Mouse (Mus musculus) brain, adult 2 months (tissue): ENCODE measurements at regions not wholly inside any gene's neighbourhood (a gene's known extent, or its start where the extent isn't known, plus 50 kb on each side); places are given as distances from the start of the nearest gene placed in this dataset.
"Not testable (repeated sequence)": the region's sequence is repeated elsewhere in the genome, so short reads cannot be mapped to it uniquely, and the experiment has no call there.

ENCODE experiments used
- DNase-seq: peaks from one replicate; pipeline ENCODE4 v3.0.0; 2011; ENCODE audit warnings: low read depth, low spot score

GRCm38 (mm10) chr13:26457487-26458253 is 312.3 kb downstream of the Hdgfl1 start:
- no peak for DNase-seq

DNA sequence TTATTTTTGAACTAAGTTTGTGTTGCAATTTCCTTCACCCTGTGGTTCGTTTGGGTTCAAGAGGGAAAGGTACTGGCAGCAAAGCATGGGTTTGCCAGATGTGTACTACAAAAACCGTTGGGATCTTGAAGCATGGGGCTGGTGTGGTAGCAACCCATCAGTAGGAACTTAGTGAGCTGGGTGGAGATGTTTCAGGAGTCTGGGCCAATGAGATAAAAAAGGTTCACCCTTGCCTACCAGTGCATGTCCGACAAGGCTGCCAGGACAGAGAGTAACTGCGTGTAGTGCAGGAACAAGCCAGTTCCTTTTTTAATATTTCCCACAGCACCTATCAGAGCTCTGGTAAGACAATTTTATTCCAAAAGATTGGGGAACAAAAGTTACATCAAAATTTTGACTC is 343.3 kb downstream of the Hdgfl1 start:
- DNase-seq: no peak

DNA sequence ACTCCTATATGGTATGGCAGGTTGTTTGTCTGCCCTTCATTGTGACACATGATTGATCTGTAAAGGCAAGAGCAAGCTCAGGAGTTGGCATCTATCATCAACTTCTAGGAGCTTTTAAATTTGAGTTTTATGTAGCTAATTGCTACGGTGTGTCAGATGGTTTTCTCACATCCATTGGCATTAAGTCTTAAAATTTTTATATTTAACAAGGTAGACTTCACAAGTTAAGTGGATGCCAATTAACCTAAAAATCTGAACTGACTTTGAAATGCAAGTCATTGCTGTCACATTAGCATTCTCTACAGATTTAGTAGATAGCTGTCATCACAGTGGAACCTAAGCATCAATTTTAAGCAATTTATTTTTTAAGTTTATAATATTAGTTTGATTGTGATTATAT is 345.5 kb downstream of the Hdgfl1 start:
- DNase-seq: peak; percentile 1

DNA sequence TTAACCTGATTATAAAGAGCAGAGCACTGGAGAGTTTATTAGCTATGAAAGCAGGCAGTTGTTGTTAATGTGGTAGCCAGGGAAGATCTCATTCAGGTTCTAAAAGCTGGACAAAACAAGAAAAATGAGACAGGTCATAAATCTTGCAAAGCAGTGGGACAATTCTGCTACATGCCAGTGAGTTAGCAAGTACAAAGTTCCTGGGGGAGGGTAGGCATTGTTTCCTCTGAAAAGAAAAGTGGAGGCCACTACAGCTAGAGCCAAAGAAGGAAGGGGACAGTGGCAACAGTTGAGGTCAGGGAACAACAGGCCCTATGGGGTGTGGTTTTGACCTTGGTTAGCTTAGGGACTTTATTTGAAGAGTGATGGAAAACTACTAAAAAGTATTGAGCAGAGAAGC is 364.2 kb downstream of the Hdgfl1 start:
- no peak for DNase-seq

DNA sequence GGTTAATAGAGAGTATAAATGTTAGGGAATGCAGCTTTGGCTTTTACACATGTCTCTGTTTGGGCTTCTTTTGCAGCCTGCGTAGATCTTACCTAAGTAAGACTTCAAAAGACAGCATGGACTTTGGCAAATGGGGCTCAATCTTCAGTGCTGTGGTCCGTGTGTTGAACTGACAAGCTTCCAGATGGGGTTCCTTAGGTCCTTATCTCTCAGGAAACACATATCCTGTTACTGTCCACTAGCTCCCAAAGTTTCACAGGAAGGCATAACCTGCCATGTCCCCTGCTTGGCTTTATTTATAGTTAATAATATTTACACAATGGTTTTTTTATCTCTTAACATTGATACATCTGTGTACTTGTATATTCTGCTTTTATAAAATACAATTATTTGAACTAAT is 365.3 kb downstream of the Hdgfl1 start:
- no peak for DNase-seq

DNA sequence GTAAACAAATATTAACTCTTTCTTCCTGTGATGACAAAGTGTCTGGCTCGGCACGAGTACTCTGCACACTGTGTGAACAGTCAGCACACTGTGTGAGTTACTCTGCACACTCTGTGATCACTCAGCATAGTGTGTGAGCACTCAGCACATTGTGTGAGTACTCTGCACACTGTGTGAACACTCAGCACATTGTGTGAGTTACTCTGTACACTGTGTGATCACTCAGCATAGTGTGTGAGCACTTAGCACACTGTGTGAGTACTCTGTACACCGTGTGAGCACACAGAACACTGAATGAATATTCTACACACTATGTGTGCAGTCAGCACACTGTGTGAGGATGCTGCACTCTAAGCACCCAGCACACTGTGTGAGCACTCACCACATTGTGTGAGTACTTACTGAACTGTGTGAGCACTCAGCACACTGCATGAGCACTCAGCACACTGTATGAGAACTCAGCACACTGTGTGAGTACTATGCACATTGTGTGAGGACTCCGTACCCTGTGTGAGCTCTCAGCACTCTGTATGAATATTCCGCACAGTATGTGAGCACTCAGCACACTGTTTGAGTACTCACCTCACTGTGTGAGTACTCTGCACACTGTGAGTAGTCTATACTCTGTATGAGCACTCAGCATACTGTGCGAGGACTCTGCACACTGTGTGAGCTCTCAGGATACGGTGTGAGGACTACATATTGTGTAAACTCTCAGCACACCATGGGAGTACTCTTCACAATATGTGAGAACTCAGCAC is 381.9 kb downstream of the Hdgfl1 start:
- no peak for DNase-seq

DNA sequence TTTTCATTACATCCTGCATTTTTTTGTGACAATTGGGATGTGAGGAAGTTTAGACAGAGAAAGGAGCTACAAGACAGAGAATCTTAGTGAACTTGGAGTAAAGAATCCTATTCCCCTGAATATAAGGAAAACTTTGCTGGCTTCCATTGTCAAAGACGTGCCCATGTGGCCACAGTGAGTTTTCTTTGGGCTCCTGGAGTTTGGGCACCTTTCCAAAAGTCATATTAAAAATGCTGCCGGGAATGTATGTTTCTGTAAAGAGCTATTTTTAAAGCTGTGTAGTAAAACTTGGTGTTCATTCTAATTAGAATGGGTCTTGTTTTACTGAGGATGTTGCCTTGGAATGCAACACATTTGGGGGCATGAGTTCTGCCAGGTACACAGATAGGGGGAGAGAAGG is 387.3 kb downstream of the Hdgfl1 start:
- DNase-seq: no peak

DNA sequence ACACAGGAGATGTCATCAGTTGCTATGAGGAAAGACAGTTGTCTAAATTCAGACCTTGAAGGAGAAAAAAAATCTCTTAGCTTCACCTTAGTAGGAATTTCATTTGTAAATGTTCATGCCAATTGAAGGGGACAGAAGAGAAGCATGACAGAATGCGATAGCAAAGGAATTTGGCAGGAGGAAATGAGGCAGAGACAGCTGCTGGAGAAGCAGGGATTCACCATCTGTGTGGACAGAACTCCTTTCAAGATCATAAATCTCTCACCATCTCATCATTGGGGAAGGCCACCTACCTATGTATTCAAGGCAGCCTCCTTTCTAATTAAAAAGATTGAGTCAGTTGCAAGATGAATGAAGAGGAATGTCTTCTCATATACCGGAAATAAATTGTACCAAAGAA is 387.8 kb downstream of the Hdgfl1 start:
- peak; percentile 58 for DNase-seq

GRCm38 (mm10) chr13:26375546-26375945 is 394.4 kb downstream of the Hdgfl1 start:
- DNase-seq: no peak

GRCm38 (mm10) chr13:26365911-26366310 is 404.1 kb downstream of the Hdgfl1 start:
- DNase-seq: not testable (repeated sequence)

DNA sequence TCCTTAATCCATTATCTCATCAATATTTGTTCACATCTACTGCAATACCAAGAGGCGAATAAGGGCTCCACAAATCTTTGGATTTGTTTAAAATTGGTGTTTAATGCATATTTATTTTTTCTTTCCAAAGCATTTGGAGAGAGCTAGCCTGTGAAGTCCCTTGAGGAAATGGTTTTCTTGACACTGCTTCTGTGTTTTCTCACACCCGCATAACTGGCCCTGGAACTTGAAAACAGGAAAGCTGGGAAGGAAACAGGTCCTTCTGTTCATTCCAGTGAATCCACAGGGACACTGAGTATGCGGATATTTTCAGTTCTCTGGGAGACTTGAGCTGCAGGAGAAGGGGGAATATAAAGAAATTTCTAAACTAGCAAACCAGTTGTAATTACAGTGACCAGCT is 413.6 kb downstream of the Hdgfl1 start:
- peak; percentile 7 for DNase-seq

GRCm38 (mm10) chr13:26354421-26354820 is 415.5 kb downstream of the Hdgfl1 start:
- DNase-seq: no peak

GRCm38 (mm10) chr13:26350510-26350909 is 419.5 kb downstream of the Hdgfl1 start:
- DNase-seq: no peak

GRCm38 (mm10) chr13:26338795-26339194 is 431.2 kb downstream of the Hdgfl1 start:
- DNase-seq: peak; percentile 5

DNA sequence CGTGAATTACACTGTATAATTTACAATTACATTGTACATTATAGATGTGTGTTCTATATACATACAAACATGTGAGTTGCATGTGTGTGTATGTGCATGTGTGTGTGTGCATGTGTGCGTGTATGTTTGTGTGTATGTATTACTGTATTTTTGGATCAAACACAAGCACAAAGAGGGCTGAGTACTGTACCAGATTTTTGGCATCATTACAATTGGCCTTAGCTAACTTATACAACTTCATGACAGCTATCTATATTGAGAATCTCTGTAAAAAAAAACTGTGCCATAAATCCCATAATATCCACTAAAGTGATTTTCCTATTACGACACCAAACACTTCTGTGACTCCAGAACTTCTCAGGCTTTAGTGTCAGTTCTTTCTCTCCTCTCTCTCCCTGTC is 444.9 kb downstream of the Hdgfl1 start:
- no peak for DNase-seq

- DNase-seq: no peak
These were observed 445.3 kb downstream of the Hdgfl1 start for GRCm38 (mm10) chr13:26324633-26325032.

- no peak for DNase-seq
These were observed 451.4 kb downstream of the Hdgfl1 start for GRCm38 (mm10) chr13:26318557-26318956.

DNA sequence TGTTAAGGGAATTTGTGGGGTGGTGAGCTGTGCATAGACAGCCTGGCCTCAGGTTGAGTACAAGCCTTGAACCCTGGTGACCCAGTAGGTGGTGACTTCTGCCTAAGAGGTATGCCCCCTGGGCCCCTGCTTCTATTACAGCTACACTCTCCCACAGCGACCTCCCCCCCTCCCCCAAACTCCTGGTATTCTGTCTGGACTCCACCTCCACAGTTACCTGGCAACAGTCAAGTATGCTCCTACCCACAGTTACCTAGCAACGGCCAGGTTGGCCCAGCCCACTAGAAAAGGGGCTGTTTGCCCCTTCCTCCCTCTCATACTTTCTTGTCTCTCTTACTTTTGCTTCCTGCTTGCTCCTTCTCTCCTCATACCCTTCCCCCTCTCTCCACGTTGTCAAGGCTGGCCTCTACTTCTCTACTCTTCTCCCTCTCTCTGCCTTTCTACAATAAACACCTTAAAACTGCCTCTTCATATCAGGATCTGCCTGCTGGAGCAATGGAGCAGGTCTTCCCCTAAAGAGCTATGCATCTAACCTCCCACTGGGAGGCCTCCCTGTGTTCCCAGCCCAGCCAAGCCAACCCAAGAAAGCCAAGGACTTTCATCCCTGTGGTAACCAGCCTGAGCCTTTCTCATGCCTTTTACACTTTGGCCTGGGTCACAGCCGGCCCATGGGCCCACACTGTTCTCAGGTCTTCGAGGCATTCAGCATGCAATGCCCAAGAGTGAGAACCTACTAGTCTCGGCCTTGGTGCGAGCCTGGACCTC is 457.5 kb downstream of the Hdgfl1 start:
- DNase-seq: no peak

- DNase-seq: no peak
These were observed 485.9 kb downstream of the Hdgfl1 start for GRCm38 (mm10) chr13:26284073-26284444.

DNA sequence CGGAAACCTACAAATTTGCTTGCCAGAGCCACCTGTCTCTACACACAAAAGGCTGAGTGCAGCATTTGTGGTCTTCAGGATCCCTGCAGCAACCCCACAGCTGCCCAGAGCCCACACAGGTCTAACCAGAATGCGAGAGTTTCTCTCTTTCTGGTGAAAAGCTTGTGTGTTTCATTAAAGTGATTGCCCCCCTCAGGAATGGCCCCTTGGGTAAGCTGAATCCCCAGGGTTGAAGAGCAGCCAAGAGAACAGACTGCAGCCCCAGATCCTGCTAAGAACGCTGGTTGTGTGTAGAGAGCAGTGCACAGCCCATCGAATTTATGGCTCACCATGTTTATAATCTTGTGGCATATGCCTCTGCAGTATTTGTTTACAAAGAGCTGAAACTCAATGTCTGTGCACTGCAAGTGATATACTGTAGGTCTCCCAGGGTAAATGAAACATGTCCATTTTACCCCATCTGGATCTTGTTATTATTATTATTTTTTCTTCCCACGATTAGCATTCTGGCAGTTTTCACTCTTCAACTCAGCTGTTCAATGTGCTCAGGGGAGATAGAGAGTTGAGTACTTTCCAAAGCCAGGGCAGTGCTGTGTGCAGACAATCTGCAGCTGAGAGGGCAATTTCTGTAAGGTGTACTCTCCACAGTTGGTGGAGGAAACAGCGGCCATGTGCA is 486.4 kb downstream of the Hdgfl1 start:
- peak; percentile 28 for DNase-seq

- peak; percentile 60 for DNase-seq
These were observed 487.7 kb downstream of the Hdgfl1 start for GRCm38 (mm10) chr13:26282291-26282690.

- no peak for DNase-seq
These were observed 497.1 kb downstream of the Hdgfl1 start for GRCm38 (mm10) chr13:26272850-26273249.
